Mouse (Mus musculus) spleen, adult 2 months (tissue): Measurements from ENCODE around the gene Rap1b.

ENCODE experiments used
- CTCF ChIP-seq: fragments of 200-500 bp; IDR thresholded peaks from 2 replicates; pipeline ENCODE4 v1.5.1; 2011; ENCODE audit warnings: mild to moderate bottlenecking, inconsistent platforms; ENCODE audit not compliant: insufficient read depth, insufficient read length, insufficient replicate concordance; ENCODE audit errors: extremely low read depth
- POLR2A ChIP-seq: fragments of 200-500 bp; IDR thresholded peaks from 2 replicates; pipeline ENCODE4 v1.6.1; 2011; ENCODE audit warnings: low read depth, low read length, inconsistent platforms

GRCm38 (mm10) chr10:117852648-117853192 lies 6.9 kb upstream of the Rap1b start:
- TF ChIP-seq POLR2A (no peak), CTCF (no peak)
